Mouse (Mus musculus): ENCODE measurements around the gene Herc3. TPM values are rescaled to one million over a fixed set of nuclear protein-coding genes. Genes with fewer than 3 reads are reported as not detected.
"Not testable (repeated sequence)": the region's sequence is repeated elsewhere in the genome, so short reads cannot be mapped to it uniquely, and the experiment has no call there.

Gene Herc3
- polyA plus RNA-seq (2014; fragmentation: Nextera tagmentation; extraction: Ambion mirVana) = 18.5 and 20.7 TPM in 2 replicates

- under 1% methylated on average over 72 of the region's 83 CpGs for WGBS (ENCODE audit: insufficient replicate concordance)
- Histone ChIP-seq H3K27ac (ENCODE audit: low read depth, low read length) (peak within 1 kb of the TSS; percentile 88), H3K4me1 (ENCODE audit: control insufficient read depth, insufficient read depth, low read length) (no peaks in the 10 kb centered on the region; the same call in 1 of the 2 replicates), H3K9me3 (replicated peaks; ENCODE audit: control insufficient read depth, low read length) (no peaks in the 10 kb centered on the region), H3K4me2 (peak within 1 kb of the TSS; percentile 87), H3K9ac (ENCODE audit: low read depth, low read length) (peak within 1 kb of the TSS; percentile 85), H3K4me3 (ENCODE audit: low read depth, low read length) (peak within 1 kb of the TSS; percentile 83), H3K27me3 (ENCODE audit: control insufficient read depth, insufficient read depth, low read length) (no peaks in the 10 kb centered on the region), H3K36me3 (ENCODE audit: control insufficient read depth, insufficient read depth, low read length) (no peaks in the 10 kb centered on the region)
- peak; percentile 89 for ATAC-seq (replicated peaks; ENCODE audit: insufficient number of reproducible peaks, low FRiP score, low TSS enrichment)
These were observed at the start of gene Herc3 for GRCm38 (mm10) chr6:58831232-58832009. TSS of gene Herc3 (plus strand) at chr6:58831465.

- Histone ChIP-seq H3K9ac (ENCODE audit: low read depth, low read length) (no peak overlapping the region), H3K27me3 (ENCODE audit: control insufficient read depth, insufficient read depth, low read length) (no peaks in the 10 kb centered on the region), H3K9me3 (replicated peaks; ENCODE audit: control insufficient read depth, low read length) (no peaks in the 10 kb centered on the region), H3K27ac (ENCODE audit: low read depth, low read length) (no peak overlapping the region), H3K36me3 (ENCODE audit: control insufficient read depth, insufficient read depth, low read length) (no peaks in the 10 kb centered on the region), H3K4me1 (ENCODE audit: control insufficient read depth, insufficient read depth, low read length) (no peaks in the 10 kb centered on the region), H3K4me2 (no peak overlapping the region), H3K4me3 (ENCODE audit: low read depth, low read length) (no peak overlapping the region)
- ATAC-seq (replicated peaks; ENCODE audit: insufficient number of reproducible peaks, low FRiP score, low TSS enrichment) = no peak
These were observed 29.9 kb upstream of the Herc3 start for GRCm38 (mm10) chr6:58801394-58801793.

- ATAC-seq (replicated peaks; ENCODE audit: insufficient number of reproducible peaks, low FRiP score, low TSS enrichment) = no peak
- H3K4me3 ChIP-seq (ENCODE audit: low read depth, low read length) = no peak overlapping the region
- H3K9me3 ChIP-seq (replicated peaks; ENCODE audit: control insufficient read depth, low read length) = no peaks in the 10 kb centered on the region
- no peaks in the 10 kb centered on the region for H3K27me3 ChIP-seq (ENCODE audit: control insufficient read depth, insufficient read depth, low read length)
- no peak overlapping the region for H3K27ac ChIP-seq (ENCODE audit: low read depth, low read length)
- H3K4me2 ChIP-seq = no peak overlapping the region
- no peak overlapping the region for H3K9ac ChIP-seq (ENCODE audit: low read depth, low read length)
- no peaks in the 10 kb centered on the region for H3K4me1 ChIP-seq (ENCODE audit: control insufficient read depth, insufficient read depth, low read length)
- no peaks in the 10 kb centered on the region for H3K36me3 ChIP-seq (ENCODE audit: control insufficient read depth, insufficient read depth, low read length)
These were observed 16.9 kb upstream of the Herc3 start for GRCm38 (mm10) chr6:58814381-58814780.

- H3K4me3 ChIP-seq (ENCODE audit: low read depth, low read length); H3K27ac ChIP-seq (ENCODE audit: low read depth, low read length); H3K36me3 ChIP-seq (ENCODE audit: control insufficient read depth, insufficient read depth, low read length); H3K9me3 ChIP-seq (replicated peaks; ENCODE audit: control insufficient read depth, low read length); ATAC-seq (replicated peaks; ENCODE audit: insufficient number of reproducible peaks, low FRiP score, low TSS enrichment); H3K9ac ChIP-seq (ENCODE audit: low read depth, low read length); H3K27me3 ChIP-seq (ENCODE audit: control insufficient read depth, insufficient read depth, low read length); H3K4me1 ChIP-seq (ENCODE audit: control insufficient read depth, insufficient read depth, low read length); H3K4me2 ChIP-seq: not testable (repeated sequence)
- 94% methylated on average over 5 of the region's 11 CpGs for WGBS (ENCODE audit: insufficient replicate concordance)
These were observed 14.2 kb upstream of the Herc3 start for GRCm38 (mm10) chr6:58817037-58817436.

GRCm38 (mm10) chr6:58825619-58826018 lies 5.6 kb upstream of the Herc3 start:
- Histone ChIP-seq H3K27me3 (ENCODE audit: control insufficient read depth, insufficient read depth, low read length) (no peaks in the 10 kb centered on the region), H3K4me1 (ENCODE audit: control insufficient read depth, insufficient read depth, low read length) (no peaks in the 10 kb centered on the region), H3K9me3 (replicated peaks; ENCODE audit: control insufficient read depth, low read length) (no peaks in the 10 kb centered on the region), H3K4me3 (ENCODE audit: low read depth, low read length) (no peak overlapping the region), H3K4me2 (no peak overlapping the region), H3K36me3 (ENCODE audit: control insufficient read depth, insufficient read depth, low read length) (no peaks in the 10 kb centered on the region), H3K27ac (ENCODE audit: low read depth, low read length) (no peak overlapping the region), H3K9ac (ENCODE audit: low read depth, low read length) (no peak overlapping the region)
- 79% methylated on average over 2 of the region's 2 CpGs for WGBS (ENCODE audit: insufficient replicate concordance)
- no peak for ATAC-seq (replicated peaks; ENCODE audit: insufficient number of reproducible peaks, low FRiP score, low TSS enrichment)

GRCm38 (mm10) chr6:58826089-58826488 lies 5.2 kb upstream of the Herc3 start:
- H3K27me3 ChIP-seq (ENCODE audit: control insufficient read depth, insufficient read depth, low read length) = no peaks in the 10 kb centered on the region
- WGBS (ENCODE audit: insufficient replicate concordance) = 62% methylated on average over 2 of the region's 2 CpGs
- no peak for ATAC-seq (replicated peaks; ENCODE audit: insufficient number of reproducible peaks, low FRiP score, low TSS enrichment)

GRCm38 (mm10) chr6:58828582-58828981 lies 2.7 kb upstream of the Herc3 start:
- no peak for ATAC-seq (replicated peaks; ENCODE audit: insufficient number of reproducible peaks, low FRiP score, low TSS enrichment)
- H3K27ac ChIP-seq (ENCODE audit: low read depth, low read length) = no peak overlapping the region
- H3K4me2 ChIP-seq = no peak overlapping the region
- H3K36me3 ChIP-seq (ENCODE audit: control insufficient read depth, insufficient read depth, low read length) = no peaks in the 10 kb centered on the region
- no peaks in the 10 kb centered on the region for H3K9me3 ChIP-seq (replicated peaks; ENCODE audit: control insufficient read depth, low read length)
- 95% methylated on average over 1 of the region's 1 CpGs for WGBS (ENCODE audit: insufficient replicate concordance)
- no peak overlapping the region for H3K9ac ChIP-seq (ENCODE audit: low read depth, low read length)
- H3K4me3 ChIP-seq (ENCODE audit: low read depth, low read length) = no peak overlapping the region
- H3K4me1 ChIP-seq (ENCODE audit: control insufficient read depth, insufficient read depth, low read length) = no peaks in the 10 kb centered on the region; the same call in 1 of the 2 replicates
- H3K27me3 ChIP-seq (ENCODE audit: control insufficient read depth, insufficient read depth, low read length) = no peaks in the 10 kb centered on the region

More at GRCm38 (mm10) chr6:58826089-58826488, 5.2 kb upstream of the Herc3 start:
- Histone ChIP-seq H3K4me3 (ENCODE audit: low read depth, low read length) (no peak overlapping the region), H3K9ac (ENCODE audit: low read depth, low read length) (no peak overlapping the region), H3K4me2 (no peak overlapping the region), H3K9me3 (replicated peaks; ENCODE audit: control insufficient read depth, low read length) (no peaks in the 10 kb centered on the region), H3K36me3 (ENCODE audit: control insufficient read depth, insufficient read depth, low read length) (no peaks in the 10 kb centered on the region), H3K4me1 (ENCODE audit: control insufficient read depth, insufficient read depth, low read length) (no peaks in the 10 kb centered on the region), H3K27ac (ENCODE audit: low read depth, low read length) (no peak overlapping the region)

- no peaks in the 10 kb centered on the region for H3K27me3 ChIP-seq (ENCODE audit: control insufficient read depth, insufficient read depth, low read length)
- no peak overlapping the region for H3K9ac ChIP-seq (ENCODE audit: low read depth, low read length)
These were observed 429 bp upstream of the Herc3 start for GRCm38 (mm10) chr6:58830840-58831231.

GRCm38 (mm10) chr6:58832591-58833018 lies 1.3 kb downstream of the Herc3 start:
- Histone ChIP-seq H3K27ac (ENCODE audit: low read depth, low read length) (no peak overlapping the region), H3K36me3 (ENCODE audit: control insufficient read depth, insufficient read depth, low read length) (no peaks in the 10 kb centered on the region), H3K4me2 (peak overlapping the region; percentile 87), H3K4me1 (ENCODE audit: control insufficient read depth, insufficient read depth, low read length) (no peaks in the 10 kb centered on the region; the same call in 1 of the 2 replicates), H3K27me3 (ENCODE audit: control insufficient read depth, insufficient read depth, low read length) (no peaks in the 10 kb centered on the region), H3K4me3 (ENCODE audit: low read depth, low read length) (peak overlapping the region; percentile 83), H3K9me3 (replicated peaks; ENCODE audit: control insufficient read depth, low read length) (no peaks in the 10 kb centered on the region), H3K9ac (ENCODE audit: low read depth, low read length) (no peak overlapping the region)
- no peak for ATAC-seq (replicated peaks; ENCODE audit: insufficient number of reproducible peaks, low FRiP score, low TSS enrichment)
- 41% methylated on average over 7 of the region's 7 CpGs for WGBS (ENCODE audit: insufficient replicate concordance)

More at GRCm38 (mm10) chr6:58830840-58831231, 429 bp upstream of the Herc3 start:
- Histone ChIP-seq H3K4me3 (ENCODE audit: low read depth, low read length) (peak overlapping the region; percentile 83), H3K36me3 (ENCODE audit: control insufficient read depth, insufficient read depth, low read length) (no peaks in the 10 kb centered on the region), H3K27ac (ENCODE audit: low read depth, low read length) (no peak overlapping the region), H3K4me2 (peak overlapping the region; percentile 87), H3K9me3 (replicated peaks; ENCODE audit: control insufficient read depth, low read length) (no peaks in the 10 kb centered on the region), H3K4me1 (ENCODE audit: control insufficient read depth, insufficient read depth, low read length) (no peaks in the 10 kb centered on the region; the same call in 1 of the 2 replicates)
- 12% methylated on average over 7 of the region's 7 CpGs for WGBS (ENCODE audit: insufficient replicate concordance)
- ATAC-seq (replicated peaks; ENCODE audit: insufficient number of reproducible peaks, low FRiP score, low TSS enrichment) = no peak
